Mouse (Mus musculus) liver, embryonic 13.5 days (tissue): Measurements from ENCODE around the gene Nup210. TPM values are rescaled to one million over a fixed set of nuclear protein-coding genes. Genes with fewer than 3 reads are reported as not detected.

ENCODE experiments used
- ATAC-seq: fragments of 200-750 bp; cut with Nextera tagmentation; 2 replicates; pipeline ENCODE4 v1.8.0; 2017; ENCODE audit warnings: low read depth, mild to moderate bottlenecking, moderate number of reproducible peaks, moderate library complexity
- DNase-seq: peaks from one replicate; pipeline ENCODE4 v3.0.0; 2022
- H3K27ac ChIP-seq: fragments of 300-500 bp; sonication (generic); 2 replicates; pipeline ENCODE4 v1.5.1; 2015; ENCODE audit warnings: moderate library complexity, mild to moderate bottlenecking, inconsistent platforms
- H3K27me3 ChIP-seq: fragments of 300-500 bp; sonication (generic); 2 replicates; pipeline ENCODE4 v1.6.1; 2015; ENCODE audit warnings: mild to moderate bottlenecking, inconsistent platforms
- H3K36me3 ChIP-seq: fragments of 300-500 bp; sonication (generic); 2 replicates; pipeline ENCODE4 v1.6.1; 2015; ENCODE audit warnings: mild to moderate bottlenecking, inconsistent platforms
- H3K4me1 ChIP-seq: fragments of 300-500 bp; sonication (generic); replicated peaks from 2 replicates; pipeline ENCODE4 v1.6.1; 2015; ENCODE audit warnings: inconsistent platforms
- H3K4me2 ChIP-seq: fragments of 300-500 bp; sonication (generic); 2 replicates; pipeline ENCODE4 v1.6.1; 2015; ENCODE audit warnings: inconsistent platforms, mild to moderate bottlenecking, moderate library complexity
- H3K4me3 ChIP-seq: fragments of 300-500 bp; sonication (generic); replicated peaks from 2 replicates; pipeline ENCODE4 v1.5.1; 2015; ENCODE audit warnings: mild to moderate bottlenecking, inconsistent platforms
- H3K9ac ChIP-seq: fragments of 300-500 bp; sonication (generic); 2 replicates; pipeline ENCODE4 v1.6.1; 2015; ENCODE audit warnings: mild to moderate bottlenecking, inconsistent platforms
- H3K9me3 ChIP-seq: fragments of 300-500 bp; sonication (generic); replicated peaks from 2 replicates; pipeline ENCODE4 v1.6.1; 2016; ENCODE audit warnings: inconsistent platforms
- WGBS: fragments of 180-500 bp; shearing (Covaris S2); methylation state at CpG from one replicate; pipeline ENCODE4 v1.1.7; 2015; ENCODE audit not compliant: insufficient replicate concordance; 5-methylcytosine and 5-hydroxymethylcytosine counted together
- polyA plus RNA-seq: library from polyadenylated mRNA; unstranded; fragments of >200 nt; fragmentation: Nextera tagmentation; extraction: Ambion mirVana; gene quantifications from 2 replicates; pipeline ENCODE4 v1.2.1, GENCODE M21; 2015

The Nup210 gene
- polyA plus RNA-seq, 1 experiment from 2014 or later, result 28.5 TPM

DNA sequence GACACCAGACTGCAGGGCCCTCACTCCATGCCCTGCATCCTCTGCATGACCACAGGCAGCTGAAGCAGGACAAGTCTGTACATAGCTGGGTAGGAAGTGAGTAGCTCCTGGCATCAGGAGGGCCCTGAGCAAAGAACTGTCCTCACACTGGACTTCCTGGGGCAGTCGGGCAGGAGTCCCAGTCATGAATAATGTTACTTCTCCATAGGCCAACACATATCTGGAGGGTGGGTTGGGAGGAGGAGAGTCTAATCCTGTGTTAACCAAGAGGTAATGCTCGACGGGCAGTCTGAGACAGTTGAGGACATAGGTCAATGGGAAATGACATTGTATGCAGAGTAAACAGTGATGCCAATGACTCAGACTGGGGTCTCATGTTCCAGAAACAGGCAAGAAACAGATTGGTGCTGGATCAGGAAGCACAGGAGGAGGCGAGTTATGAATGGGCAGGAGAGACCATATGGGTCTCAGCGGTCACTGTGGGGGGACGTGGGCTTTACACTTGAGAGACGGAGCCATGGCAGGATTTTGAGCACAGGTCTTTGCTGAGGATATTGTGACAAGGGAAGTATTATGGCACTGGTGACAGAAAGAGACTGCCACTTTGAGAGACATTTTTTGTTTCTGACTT, 99.9 kb downstream of the Nup210 start:
- H3K36me3 ChIP-seq, result peaks cover 91% of the 10 kb centered on the region
- H3K27ac ChIP-seq, result no peak overlapping the region

DNA sequence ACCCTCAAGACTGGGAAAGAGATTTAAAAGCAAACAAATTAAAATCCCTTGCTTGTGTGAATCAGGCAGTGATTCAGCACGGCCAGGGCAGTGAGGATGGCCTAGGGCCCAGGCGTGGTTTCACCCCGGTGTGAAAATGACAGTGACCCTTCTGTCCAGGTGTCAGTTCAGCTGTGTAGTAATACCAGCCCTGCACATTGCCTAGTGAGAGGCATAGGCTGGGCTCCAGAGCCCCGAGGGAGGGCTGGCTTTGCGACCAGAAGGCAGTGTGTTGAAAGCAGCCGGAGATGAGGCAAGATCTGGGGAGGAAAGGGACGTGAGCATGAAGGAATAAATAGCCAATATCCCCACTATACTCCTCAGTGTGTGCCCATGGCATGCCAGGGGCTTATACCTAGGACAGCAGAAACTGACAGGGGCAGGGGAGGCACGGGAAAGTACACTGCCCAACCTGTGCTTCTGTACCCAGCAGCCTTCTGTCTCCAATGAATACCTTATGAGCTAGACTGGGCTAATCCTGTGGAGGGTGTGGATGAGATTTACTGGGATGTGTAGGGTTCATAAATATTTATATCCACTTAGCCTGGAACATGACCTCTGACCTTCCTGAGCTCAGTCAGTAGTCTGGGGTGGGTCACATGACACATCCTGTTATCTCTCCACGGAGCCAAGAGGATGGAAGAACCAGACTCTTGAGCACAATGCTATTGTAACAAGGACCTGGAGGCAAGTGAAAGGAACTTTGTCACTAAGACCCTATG, 102.3 kb downstream of the Nup210 start:
- DNase-seq, result no peak
- no peak for ATAC-seq

More for the DNA sequence above, 99.9 kb downstream of the Nup210 start:
- Histone ChIP-seq H3K27me3 (no peaks in the 10 kb centered on the region), H3K9me3 (no peaks in the 10 kb centered on the region), H3K9ac (no peak overlapping the region), H3K4me2 (no peak overlapping the region), H3K4me3 (no peak overlapping the region), H3K4me1 (no peaks in the 10 kb centered on the region)
- ATAC-seq (no peak), DNase-seq (no peak)
- WGBS, result 80% methylated on average over 7 of the region's 7 CpGs

DNA sequence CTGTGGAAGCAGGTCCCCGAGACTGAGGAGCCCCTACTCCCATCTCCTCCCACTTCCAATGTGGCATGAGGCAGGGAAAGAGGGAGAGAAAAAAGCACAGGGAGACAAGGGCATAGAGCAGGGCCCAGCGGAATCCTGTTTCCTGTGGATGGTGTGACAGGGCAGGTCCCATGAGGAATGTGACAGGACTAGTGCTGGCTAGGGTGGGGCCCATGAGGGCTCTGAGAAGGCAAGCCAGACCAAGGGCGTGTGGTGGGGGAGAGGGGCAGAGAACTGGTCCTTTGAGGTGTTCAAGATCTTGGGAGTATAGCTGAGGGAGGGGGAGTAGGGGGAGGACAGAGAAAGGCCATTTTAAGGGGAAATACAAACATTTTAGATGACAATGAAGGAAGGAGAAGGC, 104.2 kb downstream of the Nup210 start:
- DNase-seq, result no peak

More for the DNA sequence above, 102.3 kb downstream of the Nup210 start:
- peaks cover 71% of the 10 kb centered on the region for H3K36me3 ChIP-seq
- no peaks in the 10 kb centered on the region for H3K9me3 ChIP-seq
- H3K4me2 ChIP-seq, result no peak overlapping the region
- no peak overlapping the region for H3K27ac ChIP-seq
- H3K27me3 ChIP-seq, result no peaks in the 10 kb centered on the region
- peaks cover 3% of the 10 kb centered on the region for H3K4me1 ChIP-seq
- WGBS, result 78% methylated on average over 9 of the region's 9 CpGs
- no peak overlapping the region for H3K4me3 ChIP-seq
- no peak overlapping the region for H3K9ac ChIP-seq

DNA sequence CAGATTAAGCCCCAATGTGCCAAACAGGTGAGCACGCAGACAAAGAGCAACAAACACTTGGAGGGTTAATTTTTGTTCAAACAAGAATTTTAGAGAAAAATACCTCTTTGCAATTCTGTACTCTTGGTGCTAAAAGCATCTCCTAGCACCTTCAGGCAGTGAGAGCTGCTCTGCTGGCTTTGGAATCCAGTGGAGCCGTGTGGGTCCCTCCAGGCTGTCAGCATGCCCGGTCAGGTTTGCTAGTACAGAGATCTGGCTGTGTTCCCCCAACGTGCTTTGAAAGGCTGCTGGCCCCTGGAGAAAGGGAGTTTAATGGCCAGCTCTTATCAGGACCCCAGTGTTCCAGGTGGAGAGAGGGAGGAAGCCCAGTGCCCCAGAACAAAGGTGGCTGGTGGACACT, 105.1 kb downstream of the Nup210 start:
- DNase-seq (no peak), ATAC-seq (no peak)
- Histone ChIP-seq H3K4me3 (no peak overlapping the region), H3K36me3 (peaks cover 45% of the 10 kb centered on the region), H3K4me1 (peaks cover 31% of the 10 kb centered on the region), H3K27me3 (no peaks in the 10 kb centered on the region), H3K27ac (no peak overlapping the region), H3K4me2 (no peak overlapping the region), H3K9me3 (no peaks in the 10 kb centered on the region), H3K9ac (no peak overlapping the region)
- 79% methylated on average over 4 of the region's 4 CpGs for WGBS

More for the DNA sequence above, 104.2 kb downstream of the Nup210 start:
- Histone ChIP-seq H3K36me3 (peaks cover 54% of the 10 kb centered on the region), H3K4me3 (no peak overlapping the region), H3K9me3 (no peaks in the 10 kb centered on the region), H3K27ac (no peak overlapping the region), H3K27me3 (no peaks in the 10 kb centered on the region), H3K4me2 (no peak overlapping the region), H3K4me1 (peaks cover 22% of the 10 kb centered on the region), H3K9ac (no peak overlapping the region)
- 70% methylated on average over 3 of the region's 3 CpGs for WGBS
- no peak for ATAC-seq

DNA sequence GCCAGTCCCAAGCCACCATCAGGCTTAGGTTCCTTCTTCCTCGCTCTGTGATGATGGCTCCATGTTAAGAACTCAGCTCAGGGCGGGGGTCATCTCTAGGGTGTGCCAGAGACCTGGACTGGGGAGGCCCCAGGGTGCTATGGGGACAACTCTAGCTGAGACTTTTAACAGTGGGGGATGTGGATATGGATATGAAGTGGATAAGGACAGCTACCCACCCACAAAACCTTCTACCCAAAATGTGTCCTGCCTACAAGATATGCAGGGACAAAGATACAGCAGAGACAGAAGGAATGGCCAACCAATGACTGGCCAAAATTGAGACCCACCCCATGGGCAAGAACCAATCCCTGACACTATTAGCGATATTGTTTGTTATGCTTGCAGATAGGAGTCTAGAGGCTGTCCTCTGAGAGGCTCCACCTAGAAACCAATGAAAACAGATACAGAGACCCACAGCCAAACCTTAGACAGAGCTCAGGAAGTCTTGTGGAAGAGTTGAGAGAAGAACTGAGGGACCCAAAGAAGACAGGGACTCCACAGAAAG, 108.3 kb downstream of the Nup210 start:
- H3K9me3 ChIP-seq, result no peaks in the 10 kb centered on the region
- ATAC-seq, result peak; percentile 83
- H3K4me3 ChIP-seq, result no peak overlapping the region
- H3K4me2 ChIP-seq, result peak overlapping the region; percentile 55
- H3K4me1 ChIP-seq, result peaks cover 62% of the 10 kb centered on the region
- H3K27me3 ChIP-seq, result no peaks in the 10 kb centered on the region
- H3K36me3 ChIP-seq, result peaks cover 13% of the 10 kb centered on the region
- peak overlapping the region; percentile 89 for H3K27ac ChIP-seq
- no peak overlapping the region for H3K9ac ChIP-seq
- 40% methylated on average over 3 of the region's 3 CpGs for WGBS
- no peak for DNase-seq

DNA sequence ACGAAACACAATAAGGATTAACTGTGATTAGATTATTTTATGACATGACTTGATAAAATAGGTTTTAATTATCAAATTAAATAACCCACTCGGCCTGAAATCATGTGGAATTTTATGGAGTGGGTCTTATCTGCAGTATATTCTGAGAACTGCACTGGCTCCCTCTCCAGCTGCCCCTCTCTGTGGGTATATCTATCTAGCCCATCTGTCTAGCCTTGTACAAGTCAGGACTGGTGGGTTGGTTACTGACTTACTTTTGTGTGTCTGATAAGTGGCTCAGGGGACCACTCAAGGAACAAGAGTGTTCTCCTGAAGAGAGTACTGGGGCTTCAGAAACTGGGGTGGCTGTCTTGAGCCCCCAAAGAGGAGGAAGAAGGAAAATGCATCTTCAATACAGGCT, 109.4 kb downstream of the Nup210 start:
- peak overlapping the region; percentile 55 for H3K4me2 ChIP-seq
- H3K9ac ChIP-seq, result peak overlapping the region; percentile 44
- 18% methylated on average over 2 of the region's 2 CpGs for WGBS

DNA sequence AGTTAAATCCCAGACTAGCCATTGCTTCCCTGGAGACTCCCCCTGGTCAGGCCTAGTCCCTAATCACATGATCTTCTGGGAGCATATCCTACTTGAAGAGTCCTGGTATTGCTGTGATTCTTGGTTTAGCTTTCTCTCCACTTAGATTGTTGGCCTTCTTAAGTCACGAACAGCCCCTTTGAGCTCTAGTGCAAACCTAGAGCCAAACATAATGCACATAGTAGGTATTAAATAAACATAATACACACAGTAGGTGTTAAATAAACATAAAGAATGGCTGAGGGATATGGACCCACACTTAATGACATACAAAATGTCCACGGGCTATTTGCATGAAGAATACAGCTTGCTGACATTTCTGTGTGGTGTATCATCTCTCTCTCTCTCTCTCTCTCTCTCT, 112.5 kb downstream of the Nup210 start:
- Histone ChIP-seq H3K36me3 (no peaks in the 10 kb centered on the region), H3K4me3 (peak overlapping the region; percentile 21), H3K27ac (peak overlapping the region; percentile 84), H3K9ac (peak overlapping the region; percentile 48; the same call in 1 of the 2 replicates), H3K4me2 (peak overlapping the region; percentile 47), H3K27me3 (no peaks in the 10 kb centered on the region), H3K4me1 (peaks cover 99% of the 10 kb centered on the region), H3K9me3 (no peaks in the 10 kb centered on the region)
- DNase-seq, result no peak
- ATAC-seq, result no peak
- 77% methylated on average over 2 of the region's 2 CpGs for WGBS

More for the DNA sequence above, 109.4 kb downstream of the Nup210 start:
- DNase-seq (no peak), ATAC-seq (peak; percentile 76)
- Histone ChIP-seq H3K9me3 (no peaks in the 10 kb centered on the region), H3K4me1 (peaks cover 73% of the 10 kb centered on the region), H3K27me3 (no peaks in the 10 kb centered on the region), H3K4me3 (peak overlapping the region; percentile 4; the same call in 1 of the 2 replicates), H3K27ac (peak overlapping the region; percentile 89), H3K36me3 (peaks cover 2% of the 10 kb centered on the region; the same call in 1 of the 2 replicates)

DNA sequence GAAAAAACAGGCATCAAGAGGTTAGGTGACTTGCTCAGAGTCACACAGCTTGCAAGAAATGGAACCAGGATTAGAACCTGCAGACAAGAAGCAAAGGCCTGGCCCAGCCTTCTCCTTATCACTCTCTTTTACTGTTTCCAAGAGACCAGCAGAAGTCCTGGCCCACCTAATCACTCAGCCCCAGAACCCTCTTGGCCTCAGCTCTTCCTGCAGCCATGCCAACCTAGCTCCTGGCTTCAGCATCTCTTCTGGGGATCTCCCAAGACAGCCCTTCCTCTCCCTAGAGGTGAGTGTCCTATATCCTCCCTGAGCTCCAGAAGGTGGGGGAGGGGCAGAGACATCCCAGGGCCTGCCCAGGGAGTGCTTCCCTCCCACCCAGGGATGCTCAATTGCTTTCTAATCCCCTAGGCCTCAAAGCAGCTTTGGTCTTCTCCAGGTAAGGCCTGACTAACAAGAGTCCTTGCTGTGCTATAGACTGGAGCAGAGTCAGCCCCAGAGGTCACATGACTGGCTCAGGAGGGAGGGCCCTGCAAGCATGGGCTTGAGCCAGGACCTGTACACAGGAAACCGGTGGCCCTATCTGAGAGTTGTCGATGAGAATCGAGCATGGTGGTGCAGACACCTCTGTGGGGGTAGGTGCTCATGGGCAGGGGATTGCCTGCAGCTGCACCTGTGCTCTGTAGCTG, 113.2 kb downstream of the Nup210 start:
- Histone ChIP-seq H3K4me1 (peaks cover 94% of the 10 kb centered on the region), H3K27ac (peak overlapping the region; percentile 84), H3K36me3 (no peaks in the 10 kb centered on the region), H3K9me3 (no peaks in the 10 kb centered on the region), H3K9ac (peak overlapping the region; percentile 48), H3K4me3 (peak overlapping the region; percentile 21), H3K4me2 (peak overlapping the region; percentile 47), H3K27me3 (no peaks in the 10 kb centered on the region)
- WGBS, result 7% methylated on average over 3 of the region's 3 CpGs
- ATAC-seq (peak; percentile 65), DNase-seq (no peak)

DNA sequence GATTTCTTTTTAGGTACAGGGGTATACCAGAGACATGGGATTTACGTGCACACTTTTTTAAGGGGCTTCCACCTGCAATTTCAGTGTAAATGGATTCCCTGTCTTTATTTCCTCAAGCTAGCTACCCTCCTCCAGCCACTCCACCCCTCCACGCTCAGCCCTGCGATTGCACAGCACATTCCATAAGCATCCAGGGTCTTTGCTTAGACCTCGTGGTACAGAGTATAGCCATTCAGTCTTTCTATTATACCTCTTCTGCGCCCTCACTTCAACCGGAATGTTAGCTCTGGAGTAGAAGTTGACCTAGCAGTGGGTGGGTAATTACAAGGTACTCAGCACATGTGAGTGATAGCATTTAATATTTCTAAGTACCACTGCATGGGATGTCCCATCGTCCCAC, 115.1 kb downstream of the Nup210 start:
- Histone ChIP-seq H3K4me1 (peaks cover 75% of the 10 kb centered on the region), H3K36me3 (no peaks in the 10 kb centered on the region), H3K9me3 (no peaks in the 10 kb centered on the region), H3K27me3 (no peaks in the 10 kb centered on the region), H3K9ac (peak overlapping the region; percentile 37; the same call in 1 of the 2 replicates), H3K27ac (peak overlapping the region; percentile 25), H3K4me3 (no peak overlapping the region), H3K4me2 (no peak overlapping the region)
- DNase-seq, result no peak
- no peak for ATAC-seq
- WGBS, result 60% methylated on average over 7 of the region's 7 CpGs

DNA sequence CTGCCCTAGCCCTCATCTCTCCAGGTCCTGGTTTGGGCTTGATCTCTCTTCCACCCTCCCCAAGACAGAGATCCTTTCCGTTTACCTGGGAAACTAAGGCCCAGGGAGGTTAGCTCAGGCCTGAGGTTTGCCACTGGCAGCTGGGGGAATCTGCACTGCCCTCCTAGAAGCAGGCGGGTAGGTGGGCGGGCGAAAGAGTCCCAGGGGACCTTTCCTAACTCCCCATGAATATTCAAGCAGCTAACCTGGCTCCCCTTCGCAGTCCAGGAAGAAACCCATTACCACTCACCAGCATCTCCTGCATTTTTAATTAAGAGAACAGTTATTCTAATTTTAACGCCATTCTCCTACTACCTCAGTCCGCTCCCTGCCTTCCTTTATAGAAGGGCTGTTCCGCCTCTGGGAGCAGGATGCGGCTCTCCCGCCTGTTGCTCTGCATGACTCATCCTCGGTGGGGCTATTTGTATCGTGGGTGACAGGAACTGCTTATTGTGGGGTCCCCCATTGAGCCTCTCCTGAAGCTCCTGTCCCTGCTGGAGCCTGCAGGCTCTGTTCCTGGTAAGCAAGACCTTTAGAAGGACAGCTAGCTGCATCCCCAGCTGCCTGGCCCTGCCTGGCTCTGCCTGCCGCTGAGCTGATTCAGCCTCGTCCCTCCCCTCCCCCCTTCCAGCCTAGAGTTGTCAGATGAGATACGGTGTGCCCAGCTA, 115.7 kb downstream of the Nup210 start:
- H3K9ac ChIP-seq, result peak overlapping the region; percentile 37
- H3K36me3 ChIP-seq, result no peaks in the 10 kb centered on the region
- ATAC-seq (peak; percentile 46; the same call in 1 of the 2 replicates), DNase-seq (no peak)
- H3K4me1 ChIP-seq, result peaks cover 70% of the 10 kb centered on the region
- H3K9me3 ChIP-seq, result no peaks in the 10 kb centered on the region
- WGBS, result 30% methylated on average over 15 of the region's 15 CpGs
- H3K27ac ChIP-seq, result peak overlapping the region; percentile 35
- H3K27me3 ChIP-seq, result no peaks in the 10 kb centered on the region
- H3K4me2 ChIP-seq, result peak overlapping the region; percentile 44; the same call in 1 of the 2 replicates
- H3K4me3 ChIP-seq, result no peak overlapping the region; the same call in 1 of the 2 replicates
